Mouse (Mus musculus): ENCODE data around the gene Unc5c. TPM values are rescaled to one million over a fixed set of nuclear protein-coding genes. Genes with fewer than 3 reads are reported as not detected.

Gene Unc5c
- polyA plus RNA-seq, 2 experiments from 2014 or later: 0.13 to 0.16 TPM

GRCm38 (mm10) chr3:141511253-141512038, 46.4 kb downstream of the Unc5c start:
- no peak for ATAC-seq

GRCm38 (mm10) chr3:141528751-141529150, 63.7 kb downstream of the Unc5c start:
- ATAC-seq: no peak

GRCm38 (mm10) chr3:141529599-141529998, 64.6 kb downstream of the Unc5c start:
- ATAC-seq: no peak

GRCm38 (mm10) chr3:141533861-141534260, 68.8 kb downstream of the Unc5c start:
- ATAC-seq: no peak

GRCm38 (mm10) chr3:141536857-141537256, 71.8 kb downstream of the Unc5c start:
- ATAC-seq: no peak

- ATAC-seq: no peak
These were observed 73.1 kb downstream of the Unc5c start for GRCm38 (mm10) chr3:141538120-141538519.

- ATAC-seq: no peak
These were observed 75.7 kb downstream of the Unc5c start for GRCm38 (mm10) chr3:141540749-141541148.

- no peak for ATAC-seq
These were observed 82.4 kb downstream of the Unc5c start for GRCm38 (mm10) chr3:141547341-141547814.

GRCm38 (mm10) chr3:141549661-141550060, 84.6 kb downstream of the Unc5c start:
- ATAC-seq: no peak

- no peak for ATAC-seq
These were observed 87.9 kb downstream of the Unc5c start for GRCm38 (mm10) chr3:141552960-141553359.

- no peak for ATAC-seq
These were observed 92.1 kb downstream of the Unc5c start for GRCm38 (mm10) chr3:141557072-141557471.

GRCm38 (mm10) chr3:141575076-141575688, 110.2 kb downstream of the Unc5c start:
- ATAC-seq: no peak

GRCm38 (mm10) chr3:141577382-141577781, 112.4 kb downstream of the Unc5c start:
- ATAC-seq: no peak

- ATAC-seq: no peak
These were observed 116.3 kb downstream of the Unc5c start for GRCm38 (mm10) chr3:141581190-141581891.

- ATAC-seq: no peak
These were observed 116.8 kb downstream of the Unc5c start for GRCm38 (mm10) chr3:141581892-141582214.

GRCm38 (mm10) chr3:141583180-141583579, 118.2 kb downstream of the Unc5c start:
- no peak for ATAC-seq

- ATAC-seq: no peak
These were observed 124.5 kb downstream of the Unc5c start for GRCm38 (mm10) chr3:141589392-141590012.

GRCm38 (mm10) chr3:141593249-141593648, 128.2 kb downstream of the Unc5c start:
- no peak for ATAC-seq

GRCm38 (mm10) chr3:141594120-141594519, 129.1 kb downstream of the Unc5c start:
- no peak for ATAC-seq

- ATAC-seq: no peak
These were observed 130.1 kb downstream of the Unc5c start for GRCm38 (mm10) chr3:141595073-141595472.

- no peak for ATAC-seq
These were observed 131.4 kb downstream of the Unc5c start for GRCm38 (mm10) chr3:141596461-141596860.

- ATAC-seq: no peak
These were observed 131.9 kb downstream of the Unc5c start for GRCm38 (mm10) chr3:141596881-141597280.

- no peak for ATAC-seq
These were observed 133.0 kb downstream of the Unc5c start for GRCm38 (mm10) chr3:141597974-141598373.

All from CD4-positive, CD25-positive, alpha-beta regulatory T cell, adult 4 months (primary cell).